Mouse (Mus musculus) testis, adult 2 months (tissue): ENCODE measurements around the gene Hist2h2aa1. TPM values are rescaled to one million over a fixed set of nuclear protein-coding genes. Genes with fewer than 3 reads are reported as not detected.

ENCODE experiments used
- H3K27ac ChIP-seq: fragments of 200-500 bp; 2 replicates; pipeline ENCODE4 v1.5.1; 2012; ENCODE audit warnings: low read depth, low read length; ENCODE audit not compliant: control insufficient read depth, insufficient read depth
- H3K27me3 ChIP-seq: fragments of 200-500 bp; 2 replicates; pipeline ENCODE4 v1.6.1; 2012; ENCODE audit warnings: mild to moderate bottlenecking, low read length, moderate library complexity; ENCODE audit not compliant: control insufficient read depth, insufficient read depth
- H3K36me3 ChIP-seq: fragments of 200-500 bp; 2 replicates; pipeline ENCODE4 v1.6.1; 2012; ENCODE audit warnings: mild to moderate bottlenecking, low read length; ENCODE audit not compliant: control insufficient read depth, insufficient read depth
- H3K4me1 ChIP-seq: fragments of 200-500 bp; 2 replicates; pipeline ENCODE4 v1.6.1; 2012; ENCODE audit warnings: low read length; ENCODE audit not compliant: control insufficient read depth, insufficient read depth
- H3K4me3 ChIP-seq: fragments of 200-500 bp; 2 replicates; pipeline ENCODE4 v1.5.1; 2012; ENCODE audit warnings: low read depth, mild to moderate bottlenecking, low read length, moderate library complexity, mixed read lengths; ENCODE audit not compliant: control insufficient read depth
- CTCF ChIP-seq: fragments of 200-500 bp; IDR thresholded peaks from 2 replicates; pipeline ENCODE4 v1.5.1; 2012; ENCODE audit warnings: low read depth, mild to moderate bottlenecking, inconsistent platforms, low read length, moderate library complexity; ENCODE audit not compliant: control insufficient read depth, insufficient read depth, insufficient replicate concordance
- POLR2A ChIP-seq: fragments of 200-500 bp; IDR thresholded peaks from 2 replicates; pipeline ENCODE4 v1.6.1; 2012; ENCODE audit warnings: low read depth, mild to moderate bottlenecking, inconsistent platforms, low read length, moderate library complexity; ENCODE audit not compliant: control insufficient read depth
- polyA plus RNA-seq: library from polyadenylated mRNA; depleted of rRNA; stranded (reverse); fragments of >200 nt; gene quantifications from 2 replicates; pipeline ENCODE4 v1.2.3, GENCODE M21; 2012

Gene Hist2h2aa1
- polyA plus RNA-seq, 1 experiment: 1,076 TPM

DNA sequence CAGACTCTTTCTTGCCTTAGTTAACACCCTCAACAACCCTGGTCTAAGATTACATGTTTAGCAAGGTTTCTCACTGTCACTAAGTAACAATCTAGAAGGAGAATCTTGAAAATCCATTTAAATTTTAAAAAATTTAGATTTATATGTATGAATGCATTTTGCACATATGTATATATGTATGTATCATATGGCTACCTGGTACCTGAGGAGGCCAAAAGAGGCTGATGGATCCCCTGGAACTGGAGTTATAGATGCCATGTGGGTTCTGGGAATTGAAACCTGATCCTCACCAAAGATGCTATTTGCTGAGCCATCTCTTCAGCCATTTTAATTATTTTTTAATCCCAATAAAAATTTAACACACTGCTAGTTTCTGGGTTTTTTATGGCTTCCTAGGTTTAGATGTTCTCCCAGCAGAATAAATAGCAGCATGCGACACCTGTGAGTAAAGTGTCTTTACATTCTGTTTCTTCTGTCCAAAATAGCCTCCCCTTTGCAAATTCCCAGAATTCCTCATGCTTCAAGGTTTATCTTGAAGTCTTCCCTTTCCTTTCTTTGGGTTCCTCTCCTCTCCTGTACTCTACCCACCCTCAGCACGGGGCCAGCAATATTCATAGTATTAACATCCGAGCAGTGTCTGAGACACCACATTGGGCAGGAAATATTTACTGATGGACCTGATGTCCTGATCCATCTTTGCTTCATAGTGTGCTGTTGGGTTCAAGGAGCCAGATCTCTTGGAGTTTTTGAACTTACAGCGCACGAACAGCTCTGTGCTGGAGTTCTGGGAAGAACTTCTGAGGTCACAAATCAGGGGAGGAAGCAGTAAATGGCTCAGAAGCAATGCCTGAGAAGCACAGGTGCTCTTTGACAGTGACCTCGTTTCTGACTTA, 3.1 kb downstream of the Hist2h2aa1 start:
- TF ChIP-seq POLR2A (no peak), CTCF (no peak)
- Histone ChIP-seq H3K4me3 (peak overlapping the region; percentile 16; the same call in 1 of the 2 replicates), H3K27ac (no peak overlapping the region), H3K27me3 (no peaks in the 10 kb centered on the region), H3K4me1 (no peaks in the 10 kb centered on the region; the same call in 1 of the 2 replicates), H3K36me3 (no peaks in the 10 kb centered on the region)

DNA sequence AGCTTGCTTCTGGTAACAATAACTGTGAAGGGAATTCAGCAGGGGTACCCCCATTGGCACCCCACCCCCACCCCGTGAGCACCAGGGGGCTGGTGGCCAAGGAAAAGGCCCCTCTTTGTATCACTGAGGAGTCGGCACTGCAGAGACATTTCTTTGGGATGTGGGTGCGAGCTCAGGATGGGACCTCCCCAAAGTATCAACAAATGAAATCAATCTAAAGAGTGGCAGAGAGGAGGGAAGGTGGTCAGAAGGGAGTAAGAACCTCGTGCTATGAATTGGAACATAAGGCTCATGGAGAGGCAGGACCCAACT, 3.7 kb downstream of the Hist2h2aa1 start:
- Histone ChIP-seq H3K36me3 (no peaks in the 10 kb centered on the region), H3K4me1 (no peaks in the 10 kb centered on the region; the same call in 1 of the 2 replicates), H3K27me3 (no peaks in the 10 kb centered on the region), H3K27ac (no peak overlapping the region), H3K4me3 (no peak overlapping the region)
- no peak for TF ChIP-seq CTCF
- TF ChIP-seq POLR2A: no peak

DNA sequence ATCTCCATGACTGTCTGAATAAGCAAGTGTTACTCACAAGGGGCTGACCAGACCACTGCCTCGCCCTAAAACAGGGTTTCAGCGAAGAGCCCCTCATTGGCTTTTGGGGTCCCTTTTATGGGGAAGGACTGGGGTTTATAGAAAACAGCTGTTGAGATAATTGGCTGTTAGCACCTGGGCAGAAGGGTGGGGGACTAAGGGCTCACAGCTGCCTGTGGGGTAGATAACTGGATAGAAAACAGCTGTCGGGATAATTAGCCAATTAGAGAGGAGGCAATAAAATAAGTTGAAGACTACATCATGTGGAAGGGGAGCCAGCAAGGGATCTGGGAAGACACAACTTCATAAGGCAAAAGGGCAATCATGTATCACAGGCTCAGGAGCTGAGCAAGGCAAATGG, 5.6 kb downstream of the Hist2h2aa1 start:
- H3K27me3 ChIP-seq: no peaks in the 10 kb centered on the region
- H3K36me3 ChIP-seq: no peaks in the 10 kb centered on the region
- H3K27ac ChIP-seq: no peak overlapping the region
- H3K4me1 ChIP-seq: no peaks in the 10 kb centered on the region; the same call in 1 of the 2 replicates
- H3K4me3 ChIP-seq: no peak overlapping the region
- no peak for TF ChIP-seq POLR2A
- no peak for TF ChIP-seq CTCF

DNA sequence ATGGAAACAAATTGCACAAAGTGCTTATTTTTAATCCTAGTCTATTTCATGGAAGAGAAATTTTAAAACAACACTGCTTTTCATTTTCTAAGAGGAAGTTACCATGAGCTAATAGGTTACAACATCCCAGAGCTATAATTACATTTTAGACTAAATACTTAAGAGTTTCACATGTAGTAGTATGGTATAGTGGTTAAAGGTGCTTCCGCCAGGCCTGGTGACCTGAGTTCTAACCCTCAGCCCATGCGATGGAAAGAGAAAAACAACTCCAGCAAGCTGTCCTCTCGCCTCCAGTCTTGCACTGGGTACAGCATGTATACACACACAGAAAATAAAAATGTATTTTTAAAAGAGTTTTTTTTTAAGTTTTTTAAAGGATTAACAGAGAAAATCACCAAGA, 6.5 kb downstream of the Hist2h2aa1 start:
- H3K27me3 ChIP-seq: no peaks in the 10 kb centered on the region
- H3K36me3 ChIP-seq: no peaks in the 10 kb centered on the region
- H3K4me3 ChIP-seq: no peak overlapping the region
- no peak overlapping the region for H3K27ac ChIP-seq
- H3K4me1 ChIP-seq: no peaks in the 10 kb centered on the region; the same call in 1 of the 2 replicates
- no peak for TF ChIP-seq POLR2A
- TF ChIP-seq CTCF: no peak

DNA sequence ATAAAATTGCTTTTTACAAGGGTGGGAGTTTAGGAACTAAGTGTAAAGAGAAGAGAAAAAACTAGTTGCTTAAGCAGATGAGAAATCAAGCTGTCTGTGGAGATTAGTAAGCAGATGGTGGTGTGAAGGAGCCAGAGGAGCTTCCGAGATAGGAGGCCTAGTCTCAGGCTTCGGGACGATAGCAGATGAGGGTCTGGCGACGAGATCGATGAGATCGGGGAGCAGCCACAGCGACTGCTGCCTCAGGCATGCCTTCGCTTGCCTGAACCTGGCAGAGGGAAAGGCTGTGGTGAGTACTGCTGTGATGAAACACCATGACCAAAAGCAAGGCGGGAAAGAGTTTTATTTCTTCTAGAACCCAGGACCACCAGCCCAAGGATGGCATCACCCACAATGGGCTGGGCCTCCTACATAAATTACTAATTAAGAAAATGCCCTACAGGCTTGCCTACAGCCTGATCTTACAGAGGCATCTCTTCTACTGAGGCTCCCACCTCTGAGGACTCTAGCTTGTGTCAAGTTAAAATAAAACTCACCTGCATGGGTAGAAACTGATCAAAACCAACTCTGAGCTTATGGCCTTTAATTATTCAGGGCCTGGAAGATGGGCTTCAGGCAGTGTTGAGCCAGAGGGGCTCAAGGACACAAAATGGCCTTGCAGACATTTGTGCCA, 9.5 kb downstream of the Hist2h2aa1 start:
- Histone ChIP-seq H3K27ac (no peak overlapping the region), H3K27me3 (no peaks in the 10 kb centered on the region), H3K4me3 (no peak overlapping the region)

DNA sequence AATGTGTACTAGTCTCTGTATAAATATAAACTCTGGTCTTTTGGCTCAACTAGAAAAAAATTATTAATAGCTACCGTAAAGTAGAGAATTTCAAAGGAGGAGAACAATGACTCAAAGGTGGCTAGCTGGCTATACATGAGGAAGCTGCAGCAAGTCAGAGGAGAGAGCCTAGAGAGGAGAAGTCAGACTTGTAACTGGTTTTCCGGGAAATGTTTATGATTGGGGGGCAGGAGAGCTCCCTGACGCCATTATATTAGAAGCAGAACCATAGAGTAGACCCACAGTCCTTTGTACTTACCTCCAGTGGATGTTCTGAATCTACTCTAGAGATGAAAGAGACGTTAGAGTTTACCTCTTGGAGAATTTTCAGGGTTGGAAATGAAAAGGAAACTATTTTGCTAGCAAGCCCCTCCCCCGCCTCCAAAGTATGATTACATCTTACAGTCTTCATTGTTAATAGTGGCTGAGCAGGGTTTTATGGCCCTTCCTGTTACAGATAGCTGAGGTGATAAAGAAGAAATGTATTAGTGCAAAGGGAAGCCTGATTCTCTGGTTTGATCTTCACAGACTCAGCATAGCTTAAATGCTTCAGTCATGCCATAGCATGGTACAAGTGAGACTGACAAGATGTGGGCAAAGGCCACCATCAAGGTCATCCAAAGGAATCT, 10.8 kb downstream of the Hist2h2aa1 start:
- no peak overlapping the region for H3K27ac ChIP-seq
- no peaks in the 10 kb centered on the region for H3K4me1 ChIP-seq
- TF ChIP-seq POLR2A (no peak), CTCF (no peak)
- no peaks in the 10 kb centered on the region for H3K36me3 ChIP-seq
- no peak overlapping the region for H3K4me3 ChIP-seq
- no peaks in the 10 kb centered on the region for H3K27me3 ChIP-seq

More for the DNA sequence above, 9.5 kb downstream of the Hist2h2aa1 start:
- TF ChIP-seq CTCF: no peak
- no peak for TF ChIP-seq POLR2A
- Histone ChIP-seq H3K36me3 (no peaks in the 10 kb centered on the region), H3K4me1 (no peaks in the 10 kb centered on the region)

DNA sequence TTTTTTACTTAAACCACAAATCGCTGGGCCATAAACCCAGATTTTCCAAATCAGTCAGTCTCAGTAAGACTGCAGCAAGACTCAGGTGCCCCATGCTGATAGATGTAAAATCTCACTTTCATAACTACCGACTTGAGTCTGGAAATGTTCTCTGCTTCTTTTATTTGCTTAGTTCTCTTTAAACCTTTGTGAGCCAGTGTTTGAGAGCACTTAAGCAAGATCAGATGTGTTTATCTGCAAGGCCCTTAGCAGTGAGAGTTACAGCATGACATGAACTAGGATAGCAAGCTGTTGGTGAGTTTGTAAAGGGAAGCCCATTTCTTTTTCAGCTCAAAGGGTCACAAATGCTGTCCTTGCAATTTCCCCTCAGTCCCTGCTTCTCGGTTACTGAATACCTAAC, 11.9 kb downstream of the Hist2h2aa1 start:
- H3K27ac ChIP-seq: no peak overlapping the region
- H3K36me3 ChIP-seq: no peaks in the 10 kb centered on the region
- peaks cover 2% of the 10 kb centered on the region; the same call in 1 of the 2 replicates for H3K4me1 ChIP-seq
- no peak overlapping the region for H3K4me3 ChIP-seq
- no peaks in the 10 kb centered on the region for H3K27me3 ChIP-seq
- TF ChIP-seq POLR2A (no peak), CTCF (no peak)
